Mouse (Mus musculus): ENCODE data around the gene Prkar1a.
"Not testable (repeated sequence)": the region's sequence is repeated elsewhere in the genome, so short reads cannot be mapped to it uniquely, and the experiment has no call there.

The Prkar1a gene

GRCm38 (mm10) chr11:109641498-109642222 lies 7.5 kb upstream of the Prkar1a start:
- no peak for DNase-seq (ENCODE audit: low spot score)

- peak; percentile 12 for DNase-seq (ENCODE audit: low spot score)
These were observed 695 bp upstream of the Prkar1a start for GRCm38 (mm10) chr11:109648510-109648909.

DNA sequence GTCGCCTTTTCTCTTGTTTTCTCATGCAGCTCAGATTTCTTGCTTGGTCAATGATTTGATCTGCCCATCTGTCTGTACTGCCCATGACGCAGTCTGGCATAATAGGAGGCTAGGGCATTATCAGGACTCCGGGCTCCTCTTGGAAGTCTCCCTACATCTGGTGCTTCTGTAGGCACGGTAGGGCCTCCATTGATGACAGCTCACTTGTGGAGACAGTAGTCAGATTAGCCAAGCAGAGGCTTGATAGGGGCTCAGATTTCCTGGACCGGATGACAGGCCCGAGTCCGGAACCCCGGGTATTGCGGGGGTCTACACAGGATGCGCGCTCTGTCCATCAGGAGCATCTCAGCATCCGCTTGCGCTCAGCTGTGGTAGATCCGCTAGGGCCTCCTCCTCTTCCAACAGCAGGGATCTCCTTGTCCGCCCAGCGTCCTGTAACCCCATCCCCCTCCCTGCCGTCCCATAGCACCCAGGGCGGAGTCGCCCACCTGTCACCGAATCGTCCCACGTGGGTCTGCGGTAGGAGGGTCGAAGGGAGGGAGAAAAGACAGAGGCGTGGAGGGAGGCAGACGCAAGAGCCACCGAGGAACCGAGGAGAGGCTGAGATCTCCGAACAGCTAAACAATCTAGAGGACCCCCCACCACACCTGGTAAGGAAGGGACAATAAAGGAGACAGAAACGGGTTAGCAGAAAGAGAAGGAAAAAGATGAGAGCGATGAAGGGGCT lies 933 bp downstream of the Prkar1a start:
- peak; percentile 80 for DNase-seq (ENCODE audit: low spot score)

GRCm38 (mm10) chr11:109650788-109651565 lies 1.8 kb downstream of the Prkar1a start:
- DNase-seq (ENCODE audit: low spot score): peak; percentile 96

- peak; percentile 45 for DNase-seq (ENCODE audit: low spot score)
These were observed 2.4 kb downstream of the Prkar1a start for GRCm38 (mm10) chr11:109651566-109652024.

GRCm38 (mm10) chr11:109652505-109652904 lies 3.3 kb downstream of the Prkar1a start:
- no peak for DNase-seq (ENCODE audit: low spot score)

- DNase-seq (ENCODE audit: low spot score): no peak
These were observed 4.0 kb downstream of the Prkar1a start for GRCm38 (mm10) chr11:109653201-109653600.

GRCm38 (mm10) chr11:109654581-109654980 lies 5.4 kb downstream of the Prkar1a start:
- DNase-seq (ENCODE audit: low spot score): no peak

- DNase-seq (ENCODE audit: low spot score): no peak
These were observed 7.0 kb downstream of the Prkar1a start for GRCm38 (mm10) chr11:109656232-109656631.

DNA sequence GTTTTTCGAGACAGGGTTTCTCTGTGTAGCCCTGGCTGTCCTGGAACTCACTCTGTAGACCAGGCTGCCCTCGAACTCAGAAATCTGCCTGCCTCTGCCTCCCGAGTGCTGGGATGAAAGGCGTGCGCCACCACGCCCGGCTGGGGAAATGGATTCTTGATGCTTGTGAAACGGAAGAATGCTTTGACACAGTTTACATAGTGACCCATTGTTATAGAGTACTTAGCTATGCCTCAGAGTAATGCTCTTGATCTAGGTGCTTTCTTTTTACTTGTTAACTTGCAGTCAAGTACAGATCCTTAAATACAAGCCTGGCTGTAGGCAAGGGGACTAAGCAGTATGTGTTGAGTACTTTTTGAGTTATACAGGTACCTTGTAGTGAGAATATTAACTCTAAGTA lies 11.3 kb downstream of the Prkar1a start:
- not testable (repeated sequence) for DNase-seq (ENCODE audit: low spot score)

DNA sequence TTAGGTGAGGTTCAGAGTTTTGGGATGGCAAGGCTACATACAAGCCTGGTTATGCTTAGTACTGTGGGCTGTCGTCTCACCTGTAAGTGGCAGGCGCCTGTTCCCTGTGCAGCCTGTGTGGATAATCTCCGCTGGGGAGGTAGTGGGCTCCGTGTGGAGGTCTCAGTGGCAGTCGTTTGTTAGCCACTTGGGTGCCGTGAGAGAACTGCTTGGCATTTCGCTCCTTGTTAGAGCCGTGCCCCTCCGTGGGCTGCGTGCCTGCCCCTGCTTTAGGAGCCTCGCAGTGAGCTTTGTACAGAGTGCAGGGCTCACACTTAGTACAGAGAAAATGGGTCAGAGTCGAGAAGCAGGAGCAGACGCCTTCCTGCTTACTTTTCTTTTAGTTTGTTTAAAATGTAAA lies 15.1 kb downstream of the Prkar1a start:
- no peak for DNase-seq (ENCODE audit: low spot score)

DNA sequence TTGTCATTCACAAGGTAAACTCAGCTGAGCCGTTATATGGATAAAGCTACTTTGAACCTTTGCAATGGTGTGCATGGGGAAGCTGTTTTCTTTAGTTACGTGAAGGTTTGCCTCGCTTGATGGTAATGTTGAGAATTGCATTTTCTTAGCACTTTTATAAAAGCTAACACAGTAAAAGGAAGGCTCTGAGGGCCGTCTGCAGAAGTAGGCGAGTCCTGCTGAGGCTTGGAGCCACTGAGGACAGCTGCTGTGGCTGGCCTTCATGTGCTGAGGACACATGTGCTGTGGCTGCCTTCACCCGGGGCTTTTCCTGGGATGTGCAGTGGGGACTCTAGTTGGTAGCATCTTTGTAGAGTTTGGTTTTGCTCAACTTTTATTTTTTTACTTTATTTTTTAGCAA lies 16.2 kb downstream of the Prkar1a start:
- no peak for DNase-seq (ENCODE audit: low spot score)

- DNase-seq (ENCODE audit: low spot score): no peak
These were observed 17.2 kb downstream of the Prkar1a start for GRCm38 (mm10) chr11:109666411-109666810.

- no peak for DNase-seq (ENCODE audit: low spot score)
These were observed 18.2 kb downstream of the Prkar1a start for GRCm38 (mm10) chr11:109667371-109667770.

- no peak for DNase-seq (ENCODE audit: low spot score)
These were observed 19.0 kb downstream of the Prkar1a start for GRCm38 (mm10) chr11:109668115-109668725.

GRCm38 (mm10) chr11:109669149-109669708 lies 20.0 kb downstream of the Prkar1a start:
- DNase-seq (ENCODE audit: low spot score): no peak

DNA sequence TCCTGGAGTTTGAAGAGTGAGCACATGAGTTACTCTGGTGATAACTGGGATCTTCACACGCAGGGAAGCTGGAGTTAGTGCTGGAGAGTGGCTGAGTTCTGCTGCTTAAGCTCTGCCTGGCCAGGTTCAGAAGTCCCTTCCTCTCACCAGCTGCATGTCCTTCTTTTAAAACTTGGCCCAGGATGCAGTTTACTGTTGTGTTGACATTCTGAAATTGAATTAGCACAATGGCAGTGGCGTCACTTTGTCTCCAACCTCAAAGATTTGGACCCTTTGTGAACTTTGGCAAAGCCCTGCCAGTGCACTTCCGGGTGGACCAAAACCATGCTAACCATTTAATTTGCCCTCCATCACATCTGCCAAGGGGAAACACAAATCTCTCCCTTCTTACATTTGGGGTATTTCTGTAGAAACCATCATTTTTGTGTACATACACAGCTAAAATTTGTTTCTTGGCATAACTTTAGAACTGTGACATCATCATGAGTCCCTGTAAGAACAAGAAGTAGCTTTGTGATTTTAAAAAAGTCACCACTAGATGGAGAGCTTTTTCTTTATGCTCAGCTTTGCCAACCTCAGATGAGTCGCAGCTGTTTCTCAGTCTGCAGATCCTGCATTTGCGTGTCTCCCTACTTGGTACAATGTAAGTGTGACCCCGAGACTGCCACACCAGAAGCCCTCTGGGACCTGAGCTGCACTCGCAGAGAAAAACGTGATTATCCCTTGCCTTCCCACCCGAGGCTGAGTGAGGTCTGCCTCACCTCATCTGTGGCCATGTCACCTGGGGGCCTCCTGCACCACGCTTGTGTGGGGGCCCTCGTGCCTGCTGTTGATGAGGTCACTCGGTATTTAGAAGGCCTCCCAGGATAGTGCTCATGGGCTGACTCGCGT lies 21.1 kb downstream of the Prkar1a start:
- DNase-seq (ENCODE audit: low spot score): peak; percentile 79

DNA sequence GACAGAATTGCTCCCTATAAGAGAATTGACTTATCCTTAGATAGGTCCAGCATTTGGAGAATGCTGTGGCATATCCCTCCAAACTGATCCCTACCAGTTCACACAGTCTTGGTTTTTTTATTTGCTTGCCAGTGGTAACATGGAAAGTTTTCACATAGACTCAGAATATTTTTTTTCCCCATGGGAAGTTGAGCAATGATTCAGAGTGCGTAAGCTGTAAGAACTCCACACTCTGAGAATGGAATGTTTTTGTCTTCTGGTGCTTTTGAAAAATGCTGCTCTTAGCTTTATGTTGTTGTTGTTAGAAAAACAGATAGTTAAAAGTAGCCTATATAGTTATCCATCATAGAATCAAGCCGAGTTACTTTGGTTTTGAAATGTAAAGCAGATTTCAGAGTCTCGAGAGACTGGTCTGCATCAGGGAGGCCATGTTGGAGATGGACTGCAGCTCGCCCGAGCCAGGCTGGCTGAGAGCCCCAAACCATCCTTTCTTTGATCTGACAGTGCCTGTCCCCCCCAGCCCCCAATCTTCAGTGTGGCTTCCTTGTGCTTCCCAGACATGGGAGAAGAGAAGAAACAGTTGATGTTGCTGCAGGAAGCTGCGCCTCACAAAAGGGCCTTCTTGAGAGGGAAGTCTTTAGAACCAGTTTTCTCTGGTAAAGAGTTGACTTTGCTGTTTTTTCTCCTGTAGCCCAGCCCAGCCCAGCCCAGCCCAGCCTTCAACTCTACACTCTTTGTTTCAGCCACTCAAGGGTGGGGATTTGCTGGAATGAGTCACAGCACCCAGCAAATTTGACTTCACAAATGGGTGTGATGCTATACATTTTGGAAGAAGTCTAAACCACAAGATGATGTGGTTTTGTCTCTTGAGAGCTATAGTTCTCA lies 22.2 kb downstream of the Prkar1a start:
- DNase-seq (ENCODE audit: low spot score): no peak

DNA sequence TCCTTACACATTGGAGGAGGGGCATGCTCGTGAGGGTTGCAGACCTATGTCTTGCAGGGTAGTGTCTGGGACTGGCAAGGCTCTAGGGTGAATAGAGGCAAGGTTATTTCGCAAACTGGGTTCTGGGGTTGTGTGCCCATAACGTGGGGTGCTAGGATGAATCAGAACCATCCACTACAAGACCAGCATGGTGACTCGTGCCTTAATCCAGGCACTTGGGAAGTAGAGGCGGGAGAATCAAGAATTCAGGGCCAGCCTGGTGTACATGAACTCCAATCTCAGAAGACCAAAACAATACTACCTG lies 22.8 kb downstream of the Prkar1a start:
- no peak for DNase-seq (ENCODE audit: low spot score)

DNA sequence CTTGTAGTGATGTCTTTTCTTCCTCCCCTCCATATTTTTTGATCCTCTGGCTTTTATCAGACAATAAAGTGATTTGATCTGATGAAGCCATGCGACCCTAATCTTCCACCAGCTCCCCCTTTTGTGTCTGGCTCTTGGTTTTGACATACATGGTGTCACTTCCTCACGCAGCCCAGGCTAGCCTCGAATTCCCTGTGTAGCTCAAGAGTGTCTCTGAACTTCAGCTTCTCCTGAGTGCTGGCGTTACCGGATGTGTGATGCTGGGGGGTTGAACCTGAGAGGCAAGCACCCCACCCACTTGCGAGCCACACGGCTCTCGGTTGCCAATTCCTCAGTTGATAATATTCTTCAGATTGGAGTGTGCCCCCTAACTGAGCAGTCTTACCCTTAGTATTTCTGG lies 23.2 kb downstream of the Prkar1a start:
- no peak for DNase-seq (ENCODE audit: low spot score)
